Mouse (Mus musculus) heart, adult 2 months (tissue): Measurements from ENCODE around the gene Cog5.

Experiments used
- CTCF ChIP-seq: fragments of 200-600 bp; IDR thresholded peaks from 2 replicates; pipeline ENCODE4 v1.8.1; 2022; ENCODE audit warnings: antibody characterized with exemption, mild to moderate bottlenecking, moderate library complexity
- EP300 ChIP-seq: fragments of 200-500 bp; IDR thresholded peaks from 2 replicates; pipeline ENCODE4 v1.6.1; 2011; ENCODE audit warnings: low read depth, low read length, control low read depth; ENCODE audit not compliant: insufficient read depth
- POLR2A ChIP-seq: fragments of 200-500 bp; IDR thresholded peaks from 2 replicates; pipeline ENCODE4 v1.6.1; 2011; ENCODE audit warnings: mild to moderate bottlenecking, low read depth, low read length, control low read depth; ENCODE audit not compliant: insufficient read depth

GRCm38 (mm10) chr12:31747301-31747700, 92.6 kb downstream of the Cog5 start:
- TF ChIP-seq CTCF = no peak
- no peak for TF ChIP-seq POLR2A
- TF ChIP-seq EP300 = no peak
